8 mouse cellular contexts compared by ENCODE assay signal in the genomic region with DNA sequence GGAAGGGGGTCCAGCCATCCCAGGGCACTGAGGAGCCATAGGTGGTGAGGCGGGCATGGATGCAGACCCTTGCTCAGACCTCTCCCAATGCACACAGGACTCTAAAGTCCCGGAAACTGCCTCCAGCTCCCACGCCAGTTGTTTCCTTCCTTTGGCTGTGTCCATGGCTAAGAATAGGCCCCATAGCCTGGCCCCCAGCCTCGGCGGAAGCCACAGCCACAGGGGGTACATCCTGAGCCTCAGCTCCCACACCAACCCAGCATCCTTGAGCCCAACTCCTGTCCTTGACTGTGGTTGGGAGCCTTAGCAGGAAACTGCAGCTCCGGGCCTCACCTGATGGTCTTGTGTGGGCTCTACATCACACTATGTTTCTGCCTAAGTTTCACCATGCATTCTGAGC. TPM values are rescaled to one million over a fixed set of nuclear protein-coding genes. Genes with fewer than 3 reads are reported as not detected.
A peak's percentile ranks its signal among the peaks of the same experiment; 100 is the strongest.
DNase-seq lines count a peak whose midpoint lies in the region; ATAC-seq lines count a peak whose summit lies in the region.

No protein-coding gene starts in this region.

- peaks cover 56% of the 10 kb centered on the region for H3K36me3 ChIP-seq in forebrain, embryonic 12.5 days (replicated peaks)
- H3K36me3 ChIP-seq in forebrain, embryonic 14.5 days (ENCODE audit: control insufficient read depth, insufficient read depth, low read length): peaks cover 57% of the 10 kb centered on the region
- H3K36me3 ChIP-seq in intestine, embryonic 16.5 days (ENCODE audit: control insufficient read depth, insufficient read depth, low read length): peaks cover 46% of the 10 kb centered on the region
- peaks cover 56% of the 10 kb centered on the region for H3K36me3 ChIP-seq in lung, embryonic 15.5 days

- no peak overlapping the region for H3K4me2 ChIP-seq in forebrain, embryonic 12.5 days
- H3K4me2 ChIP-seq in forebrain, embryonic 14.5 days (ENCODE audit: low read length): no peak overlapping the region
- H3K4me2 ChIP-seq in intestine, embryonic 16.5 days (ENCODE audit: low read depth, low read length): no peak overlapping the region
- H3K4me2 ChIP-seq in lung, embryonic 15.5 days: 0 out of 2 replicates have a peak overlapping the region, but pooled peaks have one; percentile 7

- H3K27ac ChIP-seq in forebrain, embryonic 12.5 days: 0 out of 2 replicates have a peak overlapping the region, but pooled peaks have one; percentile 13
- H3K27ac ChIP-seq in forebrain, embryonic 14.5 days (ENCODE audit: low read depth, low read length): no peak overlapping the region
- H3K27ac ChIP-seq in intestine, embryonic 16.5 days (ENCODE audit: low read length): peak overlapping the region; percentile 23; the same call in 1 of the 2 replicates
- peak overlapping the region; percentile 93 for H3K27ac ChIP-seq in lung, embryonic 15.5 days

- no peaks in the 10 kb centered on the region for H3K9me3 ChIP-seq in forebrain, embryonic 12.5 days
- H3K9me3 ChIP-seq in forebrain, embryonic 14.5 days (replicated peaks; ENCODE audit: control insufficient read depth, low read length): no peaks in the 10 kb centered on the region
- no peaks in the 10 kb centered on the region for H3K9me3 ChIP-seq in intestine, embryonic 16.5 days (ENCODE audit: control insufficient read depth, low read length)
- no peaks in the 10 kb centered on the region for H3K9me3 ChIP-seq in lung, embryonic 15.5 days

- no peak overlapping the region for H3K4me3 ChIP-seq in forebrain, embryonic 12.5 days (replicated peaks)
- H3K4me3 ChIP-seq in forebrain, embryonic 14.5 days (ENCODE audit: low read depth, low read length): no peak overlapping the region
- no peak overlapping the region for H3K4me3 ChIP-seq in intestine, embryonic 16.5 days (ENCODE audit: low read length)
- no peak overlapping the region for H3K4me3 ChIP-seq in lung, embryonic 15.5 days

- H3K27me3 ChIP-seq in forebrain, embryonic 12.5 days: peaks cover 5% of the 10 kb centered on the region
- H3K27me3 ChIP-seq in forebrain, embryonic 14.5 days (replicated peaks; ENCODE audit: control insufficient read depth, insufficient read depth, low read length): no peaks in the 10 kb centered on the region
- no peaks in the 10 kb centered on the region for H3K27me3 ChIP-seq in intestine, embryonic 16.5 days (replicated peaks; ENCODE audit: control insufficient read depth, insufficient read depth, low read length)
- no peaks in the 10 kb centered on the region for H3K27me3 ChIP-seq in lung, embryonic 15.5 days

- H3K9ac ChIP-seq in forebrain, embryonic 12.5 days: no peak overlapping the region
- H3K9ac ChIP-seq in forebrain, embryonic 14.5 days (ENCODE audit: low read length): no peak overlapping the region
- H3K9ac ChIP-seq in intestine, embryonic 16.5 days (ENCODE audit: low read depth, low read length): no peak overlapping the region
- no peak overlapping the region for H3K9ac ChIP-seq in lung, embryonic 15.5 days

- 86% methylated on average over 6 of the region's 6 CpGs for WGBS in forebrain, embryonic 12.5 days
- 92% methylated on average over 6 of the region's 6 CpGs for WGBS in forebrain, embryonic 14.5 days
- 87% methylated on average over 6 of the region's 6 CpGs for WGBS in intestine, embryonic 16.5 days
- 69% methylated on average over 6 of the region's 6 CpGs for WGBS in lung, embryonic 15.5 days

- no peak for ATAC-seq in forebrain, embryonic 12.5 days (ENCODE audit: low FRiP score)
- ATAC-seq in forebrain, embryonic 14.5 days: no peak
- no peak for ATAC-seq in intestine, embryonic 16.5 days
- no peak for ATAC-seq in lung, embryonic 15.5 days (ENCODE audit: borderline replicate concordance, extremely low read depth, low FRiP score, low TSS enrichment)

- peaks cover 8% of the 10 kb centered on the region for H3K4me1 ChIP-seq in forebrain, embryonic 12.5 days
- H3K4me1 ChIP-seq in forebrain, embryonic 14.5 days (ENCODE audit: control insufficient read depth, insufficient read depth, low read length): no peaks in the 10 kb centered on the region; the same call in 1 of the 2 replicates
- peaks cover 34% of the 10 kb centered on the region for H3K4me1 ChIP-seq in intestine, embryonic 16.5 days (ENCODE audit: control insufficient read depth, insufficient read depth, low read length)
- H3K4me1 ChIP-seq in lung, embryonic 15.5 days: peaks cover 49% of the 10 kb centered on the region

- no peak for DNase-seq in forebrain, embryonic 14.5 days (ENCODE audit: low spot score)
- DNase-seq in heart, adult 11 months: peak; percentile 99
- no peak for DNase-seq in right cerebral cortex, postnatal 4 days
- DNase-seq in embryo, embryonic 10 days (ENCODE audit: low spot score): no peak
- no peak for DNase-seq in layer of hippocampus, adult 11-12 months (ENCODE audit: low spot score)

RNA-seq across cellular contexts. Expression of gene Tbxa2r, which starts 1.7 kb away (rescaled TPM):
- 2.1 and 2.9 TPM in 2 replicates for polyA plus RNA-seq in forebrain, embryonic 12.5 days (2016; fragmentation: Nextera tagmentation; extraction: Ambion mirVana)
- polyA plus RNA-seq in forebrain, embryonic 14.5 days (2014; fragmentation: Nextera tagmentation; extraction: Ambion mirVana): 2.9 and 4.1 TPM in 2 replicates
- 21.2 and 21.3 TPM in 2 replicates for polyA plus RNA-seq in intestine, embryonic 16.5 days (2015; fragmentation: Nextera tagmentation; extraction: Ambion mirVana)
- 17.8 and 18.3 TPM in 2 replicates for polyA plus RNA-seq in lung, embryonic 15.5 days (2015; fragmentation: Nextera tagmentation; extraction: Ambion mirVana)

RNA-seq across cellular contexts. Expression of gene Cactin, which starts 6.0 kb away (rescaled TPM):
- polyA plus RNA-seq in forebrain, embryonic 12.5 days (2016; fragmentation: Nextera tagmentation; extraction: Ambion mirVana): 60.8 and 61.8 TPM in 2 replicates
- 16.8 and 22.2 TPM in 2 replicates for polyA plus RNA-seq in forebrain, embryonic 14.5 days (2014; fragmentation: Nextera tagmentation; extraction: Ambion mirVana)
- polyA plus RNA-seq in intestine, embryonic 16.5 days (2015; fragmentation: Nextera tagmentation; extraction: Ambion mirVana): 28.7 and 29.0 TPM in 2 replicates
- 48.4 and 49.9 TPM in 2 replicates for polyA plus RNA-seq in lung, embryonic 15.5 days (2015; fragmentation: Nextera tagmentation; extraction: Ambion mirVana)

RNA-seq across cellular contexts. Expression of gene Gipc3, which starts 16.2 kb away (rescaled TPM):
- 0.08 TPM in 1 of 2 replicates, not detected in the other for polyA plus RNA-seq in forebrain, embryonic 12.5 days (2016; fragmentation: Nextera tagmentation; extraction: Ambion mirVana)
- not detected in 2 replicates for polyA plus RNA-seq in forebrain, embryonic 14.5 days (2014; fragmentation: Nextera tagmentation; extraction: Ambion mirVana)
- polyA plus RNA-seq in intestine, embryonic 16.5 days (2015; fragmentation: Nextera tagmentation; extraction: Ambion mirVana): 0.06 and 0.12 TPM in 2 replicates
- 0.07 and 0.10 TPM in 2 replicates for polyA plus RNA-seq in lung, embryonic 15.5 days (2015; fragmentation: Nextera tagmentation; extraction: Ambion mirVana)

RNA-seq across cellular contexts. Expression of gene Hmg20b, which starts 23.4 kb away (rescaled TPM):
- 92.6 and 97.1 TPM in 2 replicates for polyA plus RNA-seq in forebrain, embryonic 12.5 days (2016; fragmentation: Nextera tagmentation; extraction: Ambion mirVana)
- 42.5 and 44.4 TPM in 2 replicates for polyA plus RNA-seq in forebrain, embryonic 14.5 days (2014; fragmentation: Nextera tagmentation; extraction: Ambion mirVana)
- 69.0 and 71.4 TPM in 2 replicates for polyA plus RNA-seq in intestine, embryonic 16.5 days (2015; fragmentation: Nextera tagmentation; extraction: Ambion mirVana)
- polyA plus RNA-seq in lung, embryonic 15.5 days (2015; fragmentation: Nextera tagmentation; extraction: Ambion mirVana): 91.2 and 92.5 TPM in 2 replicates

RNA-seq across cellular contexts. Expression of gene Mfsd12, which starts 30.4 kb away (rescaled TPM):
- 8.2 and 8.4 TPM in 2 replicates for polyA plus RNA-seq in forebrain, embryonic 12.5 days (2016; fragmentation: Nextera tagmentation; extraction: Ambion mirVana)
- 4.1 and 4.9 TPM in 2 replicates for polyA plus RNA-seq in forebrain, embryonic 14.5 days (2014; fragmentation: Nextera tagmentation; extraction: Ambion mirVana)
- polyA plus RNA-seq in intestine, embryonic 16.5 days (2015; fragmentation: Nextera tagmentation; extraction: Ambion mirVana): 21.6 and 32.4 TPM in 2 replicates
- 17.6 and 20.4 TPM in 2 replicates for polyA plus RNA-seq in lung, embryonic 15.5 days (2015; fragmentation: Nextera tagmentation; extraction: Ambion mirVana)
